Mouse (Mus musculus) embryo, embryonic 10 days (tissue): ENCODE results near the gene S1pr5.
"Not testable (repeated sequence)": the region's sequence is repeated elsewhere in the genome, so short reads cannot be mapped to it uniquely, and the experiment has no call there.

Experiments used
- DNase-seq: peaks from one replicate; pipeline ENCODE4 v3.0.0-alpha.2; 2015; ENCODE audit warnings: low spot score

S1pr5 gene

DNA sequence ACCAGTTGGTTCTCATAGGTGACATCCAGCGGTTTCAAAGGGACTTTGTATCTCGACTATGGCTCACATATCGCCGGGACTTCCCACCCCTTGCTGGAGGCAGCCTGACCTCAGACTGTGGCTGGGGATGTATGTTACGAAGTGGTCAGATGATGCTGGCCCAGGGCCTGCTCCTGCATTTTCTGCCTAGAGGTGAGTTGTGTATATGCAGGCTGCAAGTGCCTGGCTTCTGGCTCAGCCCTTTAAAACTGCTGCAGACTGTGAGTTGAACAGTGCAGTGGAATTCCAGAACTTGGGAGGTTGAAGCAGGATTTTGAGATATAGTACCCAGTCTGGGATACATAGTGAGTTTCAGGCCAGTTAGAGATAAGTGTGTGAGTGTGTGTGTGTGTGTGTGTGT is 18.6 kb upstream of the S1pr5 start:
- no peak for DNase-seq

DNA sequence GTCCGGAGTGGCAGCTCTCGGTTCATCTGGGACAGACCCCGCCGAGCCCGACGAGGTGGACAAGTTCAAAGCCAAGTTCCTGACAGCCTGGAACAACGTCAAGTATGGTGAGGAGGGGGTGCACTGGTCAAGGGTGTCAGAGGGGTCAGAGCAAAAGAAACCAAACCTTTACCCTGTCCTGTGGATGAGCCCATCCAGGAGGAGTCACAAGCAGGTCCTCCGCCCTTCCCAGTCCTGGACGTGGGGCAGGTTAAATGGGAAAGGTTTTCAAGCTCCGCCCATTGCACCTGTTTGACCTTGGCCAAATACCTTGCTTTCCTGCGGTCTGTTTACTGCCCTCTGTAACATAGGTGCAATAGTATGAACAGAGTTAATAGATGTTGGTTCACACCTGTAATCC is 17.4 kb upstream of the S1pr5 start:
- no peak for DNase-seq

DNA sequence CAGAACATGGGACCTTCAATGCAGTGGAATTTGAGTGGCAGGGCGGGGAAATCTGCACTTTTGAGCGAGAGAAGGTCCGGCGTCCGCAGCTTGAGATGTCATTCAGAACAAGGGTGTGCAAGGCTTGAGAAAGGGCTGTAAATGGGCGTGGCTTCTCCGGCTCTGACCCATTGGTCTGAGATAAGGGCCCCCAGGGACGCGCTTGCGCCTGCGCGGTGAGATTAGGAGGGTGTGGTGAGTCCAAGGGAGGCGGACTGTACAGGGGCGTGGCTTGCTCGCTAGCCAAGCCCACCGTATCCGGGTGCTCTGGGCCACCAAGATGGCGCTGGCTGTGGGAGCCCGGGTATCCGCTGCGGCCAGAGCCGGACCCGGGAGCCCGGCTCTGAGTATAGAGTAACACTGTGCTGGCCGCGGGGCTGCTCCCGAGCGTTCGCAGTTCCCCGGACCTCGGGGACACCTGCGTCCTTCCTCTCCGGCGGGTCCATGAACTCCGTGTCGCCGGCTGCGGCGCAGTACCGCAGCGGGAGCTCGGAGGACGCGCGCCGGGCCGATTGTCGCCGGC is 16.8 kb upstream of the S1pr5 start, which contains the start of gene Atg4d:
Gene Atg4d, plus strand, starts transcription at position 294 of the 562 bp plus-strand sequence.
- DNase-seq: peak; percentile 100

DNA sequence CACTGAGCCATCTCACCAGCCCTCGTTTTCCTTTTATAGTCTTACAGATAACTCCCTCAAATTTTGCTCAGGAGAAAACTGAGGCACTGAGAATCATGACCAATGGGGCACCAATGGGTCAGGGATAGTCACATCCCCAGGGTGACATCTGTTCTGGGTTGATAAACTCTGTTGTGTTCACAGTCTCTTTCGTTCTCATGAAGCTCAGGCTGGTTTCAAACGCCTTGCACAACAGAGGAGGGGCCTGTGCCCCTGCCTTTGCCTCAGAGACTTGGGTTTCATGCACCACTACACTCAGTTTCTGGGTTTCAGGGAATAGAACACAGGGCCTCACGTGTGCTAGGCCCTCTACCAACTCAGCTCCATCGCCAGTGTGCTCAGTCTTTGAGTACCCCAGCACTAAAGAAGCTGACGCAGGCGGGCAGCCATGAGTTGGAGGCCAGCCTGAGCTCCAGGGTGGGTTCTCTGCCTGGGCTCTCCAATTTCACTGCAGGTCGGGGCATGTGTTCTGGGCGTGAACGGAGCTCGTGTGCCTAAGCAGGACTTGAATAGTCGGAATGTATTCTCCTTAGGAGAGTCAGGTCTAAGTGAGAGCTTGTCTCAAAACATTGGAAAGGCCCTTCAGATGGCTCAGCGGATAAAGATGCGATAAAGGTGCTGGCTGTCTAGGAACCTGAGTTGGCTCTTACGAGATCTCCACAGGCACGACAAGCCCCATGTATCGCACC is 16.2 kb upstream of the S1pr5 start:
- peak; percentile 39 for DNase-seq

DNA sequence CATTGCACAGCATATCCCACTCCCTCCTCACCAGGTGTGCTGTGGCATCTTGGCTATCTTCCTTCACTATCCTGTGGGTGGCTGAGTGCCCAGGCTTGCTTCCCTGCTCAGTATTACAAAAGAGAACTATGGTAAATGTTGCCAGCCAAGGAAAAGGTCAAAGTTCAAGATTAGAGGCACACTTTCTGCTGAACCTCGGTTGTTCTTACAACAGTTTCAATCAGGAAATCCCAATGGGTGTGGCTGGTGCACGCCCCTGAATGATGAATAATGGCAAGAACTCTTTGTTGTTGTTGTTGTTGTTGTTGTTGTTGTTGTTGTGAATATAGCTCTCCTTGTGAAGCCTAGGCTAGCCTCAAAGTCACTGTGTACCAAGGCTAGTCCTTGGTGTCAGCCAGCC is 13.6 kb upstream of the S1pr5 start:
- DNase-seq: no peak

DNA sequence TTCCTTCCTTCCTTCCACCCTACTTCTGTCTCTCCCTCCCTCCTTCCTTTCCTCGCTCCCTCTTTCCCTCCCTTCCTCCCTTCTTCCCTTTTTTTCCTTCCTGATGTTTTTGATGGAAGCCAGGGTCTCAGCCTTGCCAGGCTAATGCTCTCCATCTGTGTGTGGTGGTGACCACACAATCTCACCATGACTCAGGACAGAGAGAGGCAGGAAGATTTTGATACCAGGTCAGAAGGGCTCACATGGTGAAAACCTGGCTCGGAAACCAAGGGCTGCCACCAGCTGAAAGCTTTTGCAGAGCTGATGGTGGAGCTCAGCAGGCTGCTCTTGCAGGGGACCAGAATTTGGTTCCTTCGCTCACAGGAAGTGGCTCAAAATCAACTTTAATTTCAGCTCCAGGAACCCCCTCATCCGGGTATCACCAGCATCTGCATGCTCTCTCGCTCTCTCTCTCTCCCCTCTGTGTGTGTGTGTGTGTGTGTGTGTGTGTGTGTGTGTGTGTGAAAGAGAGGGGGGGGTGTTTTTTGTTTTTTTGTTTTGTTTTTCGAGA is 12.3 kb upstream of the S1pr5 start:
- DNase-seq: no peak

DNA sequence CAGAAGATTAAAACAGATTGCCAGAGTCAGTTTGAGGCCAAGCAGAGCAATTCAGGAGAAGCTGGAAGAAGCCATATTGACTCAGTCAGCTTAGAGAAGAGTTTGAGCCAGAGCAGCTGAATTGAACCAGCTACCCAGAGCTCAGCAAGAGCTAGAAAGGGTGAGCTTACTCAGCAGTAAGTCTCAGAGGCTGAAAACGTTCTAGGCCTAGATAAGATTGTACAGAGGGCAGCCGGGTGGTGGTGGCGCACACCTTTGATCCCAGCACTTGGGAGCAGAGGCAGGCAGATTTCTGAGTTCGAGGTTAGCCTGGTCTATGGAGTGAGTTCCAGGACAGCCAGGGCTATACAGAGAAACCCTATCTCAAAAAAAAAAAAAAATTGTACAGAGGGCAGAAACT is 8.1 kb upstream of the S1pr5 start:
- not testable (repeated sequence) for DNase-seq

DNA sequence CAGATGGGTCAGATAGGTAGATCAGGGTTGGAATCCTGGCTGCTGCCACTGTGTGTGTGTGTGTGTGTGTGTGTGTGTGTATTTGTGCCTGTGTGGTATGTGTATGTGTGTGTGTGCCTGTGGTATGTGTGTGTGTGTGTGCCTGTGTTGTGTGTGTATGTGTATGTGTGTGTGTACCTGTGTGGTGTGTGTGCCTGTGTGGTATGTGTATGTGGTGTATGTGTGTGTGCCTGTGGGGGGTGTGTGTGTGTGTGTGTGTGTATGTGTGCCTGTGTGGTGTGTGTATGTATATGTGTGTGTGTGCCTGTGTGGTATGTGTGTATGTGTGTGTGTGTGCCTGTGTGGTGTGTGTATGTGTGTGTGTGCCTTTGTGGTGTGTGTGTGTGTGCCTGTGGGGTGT is 6.4 kb upstream of the S1pr5 start:
- no peak for DNase-seq

DNA sequence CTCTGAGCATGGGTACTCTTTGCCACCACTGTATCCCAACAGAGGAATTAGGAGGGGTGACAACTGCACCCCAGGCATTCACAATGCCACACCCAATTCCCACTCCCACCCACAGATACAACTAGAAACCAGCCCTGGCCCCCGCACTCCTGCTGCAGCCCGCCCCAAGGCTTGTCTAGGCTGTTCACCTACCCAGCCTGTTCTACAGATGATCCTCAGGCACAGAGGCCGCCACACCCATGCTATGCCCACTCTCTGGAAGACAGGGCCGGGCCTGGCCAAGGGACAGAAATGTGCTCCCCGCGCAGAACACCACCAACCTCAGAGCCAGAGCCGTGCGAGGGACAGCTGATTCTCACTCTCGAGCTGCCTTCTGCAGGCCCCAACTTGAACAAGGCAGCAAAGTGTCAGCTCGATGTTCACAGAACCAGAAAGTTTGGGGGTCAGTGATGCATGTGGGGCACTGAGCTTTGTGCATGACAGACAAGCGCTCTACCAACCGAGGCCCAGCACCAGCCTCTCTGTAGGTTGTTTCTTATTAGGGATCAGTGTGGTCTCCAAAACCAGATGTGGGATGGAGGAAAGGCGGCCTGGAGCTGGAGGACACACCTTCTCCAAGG is 3.0 kb upstream of the S1pr5 start:
- no peak for DNase-seq

DNA sequence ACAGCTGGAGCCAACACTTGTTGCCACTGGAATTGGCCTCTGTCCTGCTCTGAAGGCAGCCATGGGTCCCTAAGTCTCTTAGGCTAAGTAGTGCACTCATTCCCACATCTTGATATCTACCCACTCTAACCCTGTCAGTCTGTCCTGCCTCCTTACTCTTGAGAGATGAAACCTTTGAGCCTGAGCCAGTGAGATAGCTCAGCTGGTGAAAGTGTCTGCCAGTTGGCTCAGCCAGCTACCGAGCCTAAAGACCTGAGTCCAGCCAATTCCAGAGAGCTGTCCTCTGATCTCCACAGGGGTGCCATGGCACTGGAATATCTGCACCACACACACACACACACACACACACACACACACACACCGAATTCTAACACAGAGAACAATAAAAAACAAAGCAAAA is 2.3 kb upstream of the S1pr5 start:
- DNase-seq: no peak

DNA sequence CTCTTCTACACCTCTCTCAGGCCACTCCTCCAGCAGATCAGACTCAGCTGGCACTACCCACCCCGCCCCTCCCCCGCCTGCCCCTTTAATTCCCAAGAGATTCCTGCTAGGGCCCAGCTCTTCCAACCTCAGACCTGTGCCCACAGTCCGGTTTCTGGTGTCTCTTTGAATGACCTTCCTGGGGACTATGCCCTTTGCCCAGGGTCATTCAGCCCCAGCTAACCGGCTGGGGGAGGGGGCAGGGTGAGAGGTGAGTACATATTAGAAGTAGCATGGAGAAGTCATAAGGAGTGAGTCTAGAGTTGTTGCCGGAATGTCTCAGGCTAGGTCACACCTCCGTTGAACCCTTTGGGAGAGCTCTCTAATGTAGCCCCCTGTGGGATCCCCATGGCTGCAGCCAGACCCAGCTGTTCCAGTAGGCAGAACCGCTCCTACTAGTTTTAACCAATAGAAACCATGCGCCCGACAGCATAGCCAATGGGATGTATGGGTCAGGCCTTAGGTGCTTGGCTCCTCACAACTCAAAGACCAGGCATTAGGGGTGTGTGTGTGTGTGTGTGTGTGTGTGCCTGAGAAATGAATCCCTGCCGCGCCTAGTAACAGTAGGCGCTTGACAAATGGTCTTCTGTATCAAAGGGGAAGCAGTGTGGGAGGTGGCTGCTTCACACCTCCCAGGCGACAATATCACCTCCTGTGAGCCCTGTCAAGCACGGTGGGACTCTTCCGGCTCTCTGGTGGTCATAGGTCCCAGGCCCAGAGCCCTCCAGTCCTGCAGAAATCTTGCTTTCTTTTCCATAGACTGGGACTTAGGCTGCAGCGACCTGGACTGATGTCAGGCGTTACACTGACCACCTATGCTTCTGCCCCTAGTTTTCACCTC is 1.6 kb upstream of the S1pr5 start:
- no peak for DNase-seq

DNA sequence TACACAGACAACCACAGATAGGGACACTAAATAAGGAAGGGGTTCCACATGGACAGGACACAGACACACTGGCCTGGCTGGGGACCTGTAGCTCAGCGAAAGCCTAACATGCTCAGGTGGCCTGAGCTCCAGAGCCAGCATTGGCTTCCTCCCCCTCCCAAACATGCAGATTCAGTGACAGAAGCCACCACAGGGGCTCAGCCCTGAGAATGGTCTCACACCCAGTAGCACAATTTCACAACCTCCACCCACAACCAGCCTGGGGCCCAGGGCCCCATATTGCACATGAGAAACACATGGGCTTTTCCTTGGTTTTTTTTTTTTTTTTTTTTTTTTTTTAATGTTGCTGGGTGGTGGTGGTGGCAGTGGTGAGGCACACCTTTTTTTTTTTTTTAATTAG is 1.9 kb downstream of the S1pr5 start:
- no peak for DNase-seq

DNA sequence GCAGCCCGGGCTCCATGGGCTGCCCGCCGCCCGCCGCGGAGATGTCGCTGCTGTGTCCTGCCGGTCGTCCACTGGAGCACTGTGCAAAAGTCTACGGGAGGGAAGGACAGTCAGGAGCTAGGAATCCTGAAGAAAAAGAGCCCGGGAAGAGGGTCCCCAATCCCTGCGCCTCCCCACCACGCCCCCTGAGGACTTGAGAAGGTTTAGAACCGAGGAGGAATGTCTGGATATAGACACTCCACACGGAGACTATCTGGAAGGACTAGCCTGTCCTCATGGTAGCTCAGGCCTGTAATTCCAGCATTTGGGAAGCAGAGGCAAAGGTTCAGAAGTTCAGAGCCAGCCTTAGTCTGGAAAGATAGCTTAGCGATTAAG is 3.1 kb downstream of the S1pr5 start:
- DNase-seq: no peak

DNA sequence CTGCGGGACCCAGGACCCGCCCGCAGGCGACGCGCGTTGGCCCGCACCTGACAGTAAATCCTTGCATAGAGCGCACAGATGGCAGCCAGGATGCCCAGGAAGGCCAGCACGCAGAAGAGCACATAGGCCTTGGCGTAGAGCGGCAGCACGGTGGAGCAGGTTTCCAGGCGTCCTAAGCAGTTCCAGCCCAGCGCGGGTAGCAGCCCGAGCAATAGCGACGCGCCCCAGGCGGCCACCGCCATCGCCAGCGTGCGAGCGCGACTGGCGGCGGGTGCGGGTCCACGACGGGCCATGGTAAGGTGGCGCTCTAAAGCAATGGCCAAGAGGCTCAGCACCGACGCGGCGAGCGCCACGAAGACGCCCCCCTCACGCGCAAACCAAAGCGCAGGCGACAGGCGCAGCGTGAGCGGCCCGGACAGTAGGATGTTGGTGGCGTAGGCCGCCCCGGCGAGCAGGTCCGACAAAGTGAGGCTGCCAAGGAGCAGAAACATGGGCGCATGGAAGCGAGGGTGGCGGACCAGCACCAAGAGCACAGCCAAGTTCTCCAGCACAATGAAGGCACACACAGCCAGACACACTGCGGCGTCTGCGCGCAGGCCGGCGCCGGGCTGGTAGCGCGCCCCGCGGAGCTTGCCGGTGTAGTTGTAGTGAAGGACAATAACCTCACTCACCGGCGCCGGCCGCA is 3.7 kb downstream of the S1pr5 start:
- peak; percentile 51 for DNase-seq

DNA sequence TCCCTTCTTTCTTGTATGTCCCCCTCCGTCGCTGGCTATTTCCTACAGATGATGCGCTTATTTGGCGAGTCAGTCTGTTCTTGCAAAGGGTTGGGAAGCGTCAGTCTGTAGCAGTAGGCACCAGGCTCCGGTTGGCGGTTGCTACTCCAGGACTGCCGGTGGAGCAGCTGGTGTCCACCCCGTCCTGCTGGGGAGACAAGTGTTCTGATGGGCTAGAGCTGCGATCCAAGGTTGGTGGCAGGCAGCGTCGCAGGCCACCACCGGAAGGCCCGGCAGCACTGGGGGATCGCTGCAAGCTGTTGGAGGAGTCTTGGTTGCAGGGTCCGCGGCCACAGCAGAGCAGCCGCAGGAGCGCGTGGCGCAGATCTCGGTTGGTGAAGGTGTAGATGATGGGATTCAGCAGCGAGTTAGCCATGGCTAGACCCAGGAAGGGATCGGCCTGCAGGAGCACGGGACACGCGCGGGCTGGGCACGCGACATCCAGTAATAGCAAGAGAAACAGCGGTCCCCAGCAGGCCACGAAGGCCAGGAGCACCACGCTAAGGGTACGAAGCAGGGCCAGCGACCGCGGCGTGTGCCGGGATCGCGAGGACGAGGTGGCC is 4.3 kb downstream of the S1pr5 start:
- no peak for DNase-seq

DNA sequence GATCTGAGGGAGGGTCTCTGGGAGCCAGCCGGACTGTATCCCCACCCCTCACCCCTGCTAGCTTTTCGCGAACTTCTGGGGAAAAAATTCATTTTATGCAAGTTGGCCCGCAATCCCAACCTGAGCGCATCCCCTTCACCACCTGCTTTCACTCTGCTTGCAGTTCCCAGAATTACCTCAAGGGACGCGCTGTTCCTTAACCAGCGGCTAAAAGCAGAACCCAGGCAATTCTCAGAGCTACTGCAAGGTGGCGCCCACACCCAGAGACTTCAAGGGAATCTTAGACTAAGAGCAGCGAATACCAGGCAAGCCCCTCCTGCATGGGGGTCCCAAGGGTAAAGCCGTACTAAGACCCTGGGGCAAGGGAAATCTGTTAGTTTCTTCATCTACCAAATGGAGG is 6.9 kb downstream of the S1pr5 start:
- peak; percentile 96 for DNase-seq

DNA sequence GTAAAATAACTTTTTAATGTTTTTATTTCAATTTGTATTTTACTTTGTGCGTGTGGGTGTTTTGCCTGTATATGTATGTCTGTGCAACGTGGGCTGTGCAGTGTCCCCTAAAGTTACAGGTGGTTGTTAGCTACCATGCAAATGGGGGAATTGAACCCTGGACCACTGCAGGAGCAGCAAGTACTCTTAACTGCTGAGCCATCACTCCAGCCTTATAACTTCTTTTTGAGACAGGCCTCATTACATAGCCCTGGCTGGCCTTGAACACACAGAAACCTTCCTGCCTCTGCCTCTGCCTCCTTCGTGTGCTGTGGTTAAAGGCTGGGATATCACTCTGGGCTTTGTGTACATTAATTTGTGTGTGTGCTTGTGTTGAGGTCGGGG is 8.8 kb downstream of the S1pr5 start:
- DNase-seq: no peak

DNA sequence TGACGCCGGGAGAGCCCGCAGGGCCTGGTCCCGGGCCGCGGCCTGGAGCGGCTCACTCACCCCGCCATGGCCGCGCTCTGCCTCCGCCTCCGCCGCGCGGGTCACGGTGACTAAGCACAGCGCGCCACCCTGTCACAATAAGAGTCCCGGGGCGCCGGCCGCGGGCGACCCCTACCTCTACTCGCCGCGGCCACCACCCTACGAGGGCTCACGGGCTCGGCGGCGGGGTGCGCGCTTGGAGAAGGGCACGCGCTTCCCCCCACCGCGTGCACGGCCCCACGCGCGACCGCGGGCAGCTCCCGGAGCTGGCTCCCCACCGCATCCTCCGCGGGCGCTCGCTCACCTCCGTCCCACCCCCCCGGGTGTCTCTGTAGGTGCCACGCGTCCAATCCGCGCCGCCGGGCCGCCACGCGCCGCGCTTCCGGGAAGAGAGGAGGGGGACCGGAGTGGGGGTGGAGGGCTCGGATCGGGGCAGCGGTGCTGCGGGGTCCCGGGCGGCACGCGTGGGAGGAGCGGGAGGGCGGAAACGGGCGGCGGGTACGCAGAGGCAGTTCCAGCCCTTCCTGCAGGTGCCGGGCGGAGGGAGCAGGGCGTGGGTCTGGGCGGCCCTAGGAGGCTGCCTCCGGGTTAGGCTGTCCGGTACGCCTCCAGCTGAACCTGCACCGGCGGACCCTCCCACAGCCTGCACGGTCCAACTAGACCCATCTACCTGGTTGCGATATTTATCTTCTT is 9.3 kb downstream of the S1pr5 start, which contains the start of gene Keap1:
Gene Keap1, minus strand, starts transcription at position 629 of the 732 bp plus-strand sequence.
- peak; percentile 89 for DNase-seq

DNA sequence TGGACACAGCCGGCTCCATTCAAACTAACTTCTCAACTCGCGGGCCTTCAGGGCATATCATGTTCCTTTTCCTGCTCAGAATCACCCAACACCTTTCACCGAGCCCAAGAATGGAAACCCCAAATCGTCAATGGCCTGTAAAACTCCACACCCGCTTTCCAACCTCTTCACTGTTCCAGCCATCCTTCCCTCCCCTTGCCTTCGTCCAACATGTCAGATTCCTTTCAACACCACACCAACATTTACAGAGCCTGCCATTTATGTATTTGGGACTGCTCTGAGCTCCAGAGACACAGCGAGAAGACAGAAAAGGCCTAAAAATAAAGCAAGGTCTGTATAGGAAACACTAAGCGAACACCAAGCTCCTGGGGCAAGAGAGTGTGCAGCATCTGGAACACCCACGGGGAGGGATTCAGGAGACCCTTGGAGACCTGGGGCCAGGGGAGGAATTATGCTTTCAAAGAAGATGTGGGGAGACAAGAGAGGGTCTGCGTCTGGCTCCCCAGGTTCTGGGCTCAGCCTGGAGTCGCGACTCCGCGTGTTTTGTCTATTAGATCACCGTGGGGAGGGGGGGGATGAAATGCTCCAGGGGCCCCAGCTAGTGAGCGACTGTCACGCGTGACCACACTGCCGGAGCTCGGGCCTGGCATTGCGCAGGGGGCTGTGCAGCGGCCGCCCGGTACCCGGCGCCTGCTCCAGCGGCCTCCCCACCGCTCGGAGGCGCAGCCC is 10.1 kb downstream of the S1pr5 start:
- peak; percentile 40 for DNase-seq
